Mouse (Mus musculus): Measurements from ENCODE around the gene Ttc28. TPM values are rescaled to one million over a fixed set of nuclear protein-coding genes. Genes with fewer than 3 reads are reported as not detected.

Ttc28 gene
- total and polyA plus RNA-seq, 3 experiments: 0.21 to 0.89 (median 0.28) TPM

GRCm38 (mm10) chr5:111141139-111141885 is 261.7 kb downstream of the Ttc28 start:
- Histone ChIP-seq H3K9me3 (replicated peaks; ENCODE audit: low read length) (no peaks in the 10 kb centered on the region), H3K4me1 (ENCODE audit: control insufficient read depth in 1 of 2, insufficient read depth in 2 of 2) (peaks cover 10 to 30% of the 10 kb centered on the region in 2 experiments), H3K27ac (ENCODE audit: insufficient read depth, low read depth) (no peak overlapping the region), H3K36me3 (replicated peaks in 1 of 2; ENCODE audit: control insufficient read depth in 1 of 2, insufficient read depth in 1 of 2, low read length in 1 of 2) (no peaks in the 10 kb centered on the region), H3K27me3 (replicated peaks) (peaks cover 12% of the 10 kb centered on the region), H3K4me2 (ENCODE audit: insufficient read depth, low read depth, poor library complexity, severe bottlenecking) (peak overlapping the region; percentile 51), H3K9ac (ENCODE audit: insufficient read depth, low read depth) (no peak overlapping the region), H3K4me3 (replicated peaks in 1 of 3; ENCODE audit: low read depth in 2 of 3, low read length in 2 of 3, poor library complexity in 1 of 3) (no peak overlapping the region), H3K79me2 (replicated peaks; ENCODE audit: control insufficient read depth, extremely low read depth, insufficient read depth, poor library complexity, severe bottlenecking) (no peaks in the 10 kb centered on the region)
- dilution Hi-C loops (cut with MboI; ENCODE audit: extremely low pct_ligation_motif_present, extremely low pct_unique_long_range_greater_than_20kb, low sequenced_read_pairs) (no loop called here), in situ Hi-C loops (cut with MboI; ENCODE audit: low pct_ligation_motif_present, low pct_unique_long_range_greater_than_20kb, low sequenced_read_pairs) (no loop called here)
- peak; percentile 44 for DNase-seq (ENCODE audit: extremely low read depth)
- no peak for TF ChIP-seq CHD1 (IDR thresholded peaks at IDR 0.05; ENCODE audit: low read depth, low read length)
- no peak for TF ChIP-seq SIN3A (IDR thresholded peaks at IDR 0.05; ENCODE audit: low read length)
- TF ChIP-seq NELFE (IDR thresholded peaks at IDR 0.05; ENCODE audit: low read depth, low read length): no peak
- TF ChIP-seq USF1 (IDR thresholded peaks at IDR 0.05; ENCODE audit: low read depth, low read length): no peak
- no peak for TF ChIP-seq JUN (IDR thresholded peaks at IDR 0.05; ENCODE audit: insufficient read depth, low read depth, low read length)
- peak; percentile 8; the same call in 1 of the 2 replicates for TF ChIP-seq IRF4 (IDR thresholded peaks at IDR 0.05; ENCODE audit: low read depth, low read length)
- no peak for TF ChIP-seq EP300 (IDR thresholded peaks at IDR 0.05; ENCODE audit: low read length)
- TF ChIP-seq RAD21 (IDR thresholded peaks at IDR 0.05; ENCODE audit: low read depth, low read length): no peak
- TF ChIP-seq BHLHE40 (IDR thresholded peaks at IDR 0.05; ENCODE audit: low read depth, low read length): peak; percentile 13; the same call in 1 of the 2 replicates
- no peak for TF ChIP-seq MAX (IDR thresholded peaks at IDR 0.05; ENCODE audit: low read length)
- no peak for TF ChIP-seq CHD2 (IDR thresholded peaks at IDR 0.05; ENCODE audit: low read length)

- in situ Hi-C loops (cut with MboI; ENCODE audit: low pct_ligation_motif_present, low pct_unique_long_range_greater_than_20kb, low sequenced_read_pairs): no loop called here
- Histone ChIP-seq H3K27ac (ENCODE audit: insufficient read depth, low read depth) (0 out of 2 replicates have a peak overlapping the region, but pooled peaks have one; percentile 4), H3K36me3 (replicated peaks in 1 of 2; ENCODE audit: control insufficient read depth in 1 of 2, insufficient read depth in 1 of 2, low read length in 1 of 2) (no peaks in the 10 kb centered on the region), H3K27me3 (replicated peaks) (peaks cover 12% of the 10 kb centered on the region), H3K79me2 (replicated peaks; ENCODE audit: control insufficient read depth, extremely low read depth, insufficient read depth, poor library complexity, severe bottlenecking) (no peaks in the 10 kb centered on the region), H3K4me2 (ENCODE audit: insufficient read depth, low read depth, poor library complexity, severe bottlenecking) (no peak overlapping the region), H3K9ac (ENCODE audit: insufficient read depth, low read depth) (no peak overlapping the region), H3K4me1 (ENCODE audit: control insufficient read depth in 1 of 2, insufficient read depth in 2 of 2) (peaks cover 10 to 30% of the 10 kb centered on the region in 2 experiments), H3K9me3 (replicated peaks; ENCODE audit: low read length) (no peaks in the 10 kb centered on the region), H3K4me3 (replicated peaks in 1 of 3; ENCODE audit: low read depth in 2 of 3, low read length in 2 of 3, poor library complexity in 1 of 3) (no peak overlapping the region)
- peak; percentile 57 for DNase-seq (ENCODE audit: extremely low read depth)
- TF ChIP-seq BHLHE40 (IDR thresholded peaks at IDR 0.05; ENCODE audit: low read depth, low read length) (peak; percentile 95), PAX5 (IDR thresholded peaks at IDR 0.05; ENCODE audit: low read length) (no peak), MAFK (IDR thresholded peaks at IDR 0.05; ENCODE audit: insufficient replicate concordance, low read length) (0 out of 2 replicates have a peak, but pooled peaks have one; percentile 19), GABPA (IDR thresholded peaks at IDR 0.05; ENCODE audit: insufficient replicate concordance, low read depth, low read length) (no peak), MAX (IDR thresholded peaks at IDR 0.05; ENCODE audit: low read length) (0 out of 2 replicates have a peak, but pooled peaks have one; percentile 14), EP300 (IDR thresholded peaks at IDR 0.05; ENCODE audit: low read length) (peak; percentile 63), ETS1 (conservative IDR thresholded peaks at IDR 0.05; ENCODE audit: low read depth, low read length) (peak; percentile 62), TCF12 (IDR thresholded peaks at IDR 0.05; ENCODE audit: low read depth, low read length) (peak; percentile 37; the same call in 1 of the 2 replicates)
- dilution Hi-C loops (cut with MboI; ENCODE audit: extremely low pct_ligation_motif_present, extremely low pct_unique_long_range_greater_than_20kb, low sequenced_read_pairs): no loop called here
Observed at GRCm38 (mm10) chr5:111142837-111143236, 263.2 kb downstream of the Ttc28 start.

All from CH12.LX (cell line).